Mouse (Mus musculus): ENCODE measurements at regions not wholly inside any gene's neighbourhood (a gene's known extent, or its start where the extent isn't known, plus 50 kb on each side); places are given as distances from the start of the nearest gene placed in this dataset.

- DNase-seq = no peak
- Histone ChIP-seq H3K27ac (ENCODE audit: control insufficient read depth, insufficient read depth, low read length) (no peak overlapping the region), H3K4me1 (replicated peaks; ENCODE audit: control insufficient read depth, insufficient read depth, low read length) (no peaks in the 10 kb centered on the region), H3K4me3 (ENCODE audit: control insufficient read depth, insufficient read depth, low read length) (no peak overlapping the region), H3K36me3 (ENCODE audit: control insufficient read depth, insufficient read depth, low read length) (no peaks in the 10 kb centered on the region), H3K27me3 (ENCODE audit: control insufficient read depth, insufficient read depth, low read length) (no peaks in the 10 kb centered on the region; the same call in 1 of the 2 replicates)
- 69% methylated on average over 4 of the region's 4 CpGs for whole genome bisulfite sequencing
- TF ChIP-seq CTCF (IDR thresholded peaks at IDR 0.05; ENCODE audit: borderline replicate concordance, control insufficient read depth, extremely low read depth, insufficient read depth, low read length, poor library complexity) (no peak), POLR2A (IDR thresholded peaks at IDR 0.05; ENCODE audit: control insufficient read depth, extremely low read depth, insufficient read depth, low read length, poor library complexity) (no peak)
Observed at GRCm38 (mm10) chr19:6684921-6685320, 142.1 kb upstream of the Slc22a12 start.

- Histone ChIP-seq H3K4me1 (replicated peaks; ENCODE audit: control insufficient read depth, insufficient read depth, low read length) (no peaks in the 10 kb centered on the region), H3K4me3 (ENCODE audit: control insufficient read depth, insufficient read depth, low read length) (no peak overlapping the region), H3K27me3 (ENCODE audit: control insufficient read depth, insufficient read depth, low read length) (no peaks in the 10 kb centered on the region), H3K36me3 (ENCODE audit: control insufficient read depth, insufficient read depth, low read length) (no peaks in the 10 kb centered on the region), H3K27ac (ENCODE audit: control insufficient read depth, insufficient read depth, low read length) (no peak overlapping the region)
- TF ChIP-seq CTCF (IDR thresholded peaks at IDR 0.05; ENCODE audit: borderline replicate concordance, control insufficient read depth, extremely low read depth, insufficient read depth, low read length, poor library complexity) (no peak), POLR2A (IDR thresholded peaks at IDR 0.05; ENCODE audit: control insufficient read depth, extremely low read depth, insufficient read depth, low read length, poor library complexity) (no peak)
- no peak for DNase-seq
- WGBS = 33% methylated on average over 12 of the region's 14 CpGs
Observed at GRCm38 (mm10) chr19:6679392-6680307, 136.8 kb upstream of the Slc22a12 start.

- Histone ChIP-seq H3K4me1 (replicated peaks; ENCODE audit: control insufficient read depth, insufficient read depth, low read length) (no peaks in the 10 kb centered on the region), H3K36me3 (ENCODE audit: control insufficient read depth, insufficient read depth, low read length) (no peaks in the 10 kb centered on the region), H3K27ac (ENCODE audit: control insufficient read depth, insufficient read depth, low read length) (no peak overlapping the region), H3K4me3 (ENCODE audit: control insufficient read depth, insufficient read depth, low read length) (no peak overlapping the region), H3K27me3 (ENCODE audit: control insufficient read depth, insufficient read depth, low read length) (no peaks in the 10 kb centered on the region)
- DNase-seq = no peak
- WGBS = 91% methylated on average over 12 of the region's 12 CpGs
- no peak for TF ChIP-seq POLR2A (IDR thresholded peaks at IDR 0.05; ENCODE audit: control insufficient read depth, extremely low read depth, insufficient read depth, low read length, poor library complexity)
- TF ChIP-seq CTCF (IDR thresholded peaks at IDR 0.05; ENCODE audit: borderline replicate concordance, control insufficient read depth, extremely low read depth, insufficient read depth, low read length, poor library complexity) = no peak
Observed at GRCm38 (mm10) chr19:6677511-6677910, 134.7 kb upstream of the Slc22a12 start.

GRCm38 (mm10) chr19:6675586-6675985, 132.8 kb upstream of the Slc22a12 start:
- Histone ChIP-seq H3K36me3 (ENCODE audit: control insufficient read depth, insufficient read depth, low read length) (no peaks in the 10 kb centered on the region), H3K4me3 (ENCODE audit: control insufficient read depth, insufficient read depth, low read length) (no peak overlapping the region), H3K27ac (ENCODE audit: control insufficient read depth, insufficient read depth, low read length) (no peak overlapping the region), H3K27me3 (ENCODE audit: control insufficient read depth, insufficient read depth, low read length) (no peaks in the 10 kb centered on the region), H3K4me1 (replicated peaks; ENCODE audit: control insufficient read depth, insufficient read depth, low read length) (peaks cover 1% of the 10 kb centered on the region)
- no peak for TF ChIP-seq CTCF (IDR thresholded peaks at IDR 0.05; ENCODE audit: borderline replicate concordance, control insufficient read depth, extremely low read depth, insufficient read depth, low read length, poor library complexity)
- no peak for TF ChIP-seq POLR2A (IDR thresholded peaks at IDR 0.05; ENCODE audit: control insufficient read depth, extremely low read depth, insufficient read depth, low read length, poor library complexity)
- 94% methylated on average over 3 of the region's 3 CpGs for WGBS
- no peak for DNase-seq

- DNase-seq = no peak
- Histone ChIP-seq H3K27me3 (ENCODE audit: control insufficient read depth, insufficient read depth, low read length) (no peaks in the 10 kb centered on the region), H3K36me3 (ENCODE audit: control insufficient read depth, insufficient read depth, low read length) (no peaks in the 10 kb centered on the region), H3K4me1 (replicated peaks; ENCODE audit: control insufficient read depth, insufficient read depth, low read length) (peaks cover 10% of the 10 kb centered on the region), H3K4me3 (ENCODE audit: control insufficient read depth, insufficient read depth, low read length) (no peak overlapping the region), H3K27ac (ENCODE audit: control insufficient read depth, insufficient read depth, low read length) (no peak overlapping the region)
- TF ChIP-seq POLR2A (IDR thresholded peaks at IDR 0.05; ENCODE audit: control insufficient read depth, extremely low read depth, insufficient read depth, low read length, poor library complexity) (no peak), CTCF (IDR thresholded peaks at IDR 0.05; ENCODE audit: borderline replicate concordance, control insufficient read depth, extremely low read depth, insufficient read depth, low read length, poor library complexity) (no peak)
- 91% methylated on average over 6 of the region's 6 CpGs for WGBS
Observed at GRCm38 (mm10) chr19:6671696-6672095, 128.9 kb upstream of the Slc22a12 start.

- DNase-seq = no peak
- Histone ChIP-seq H3K36me3 (ENCODE audit: control insufficient read depth, insufficient read depth, low read length) (no peaks in the 10 kb centered on the region), H3K27me3 (ENCODE audit: control insufficient read depth, insufficient read depth, low read length) (no peaks in the 10 kb centered on the region), H3K27ac (ENCODE audit: control insufficient read depth, insufficient read depth, low read length) (peak overlapping the region; percentile 37; the same call in 1 of the 2 replicates), H3K4me1 (replicated peaks; ENCODE audit: control insufficient read depth, insufficient read depth, low read length) (peaks cover 10% of the 10 kb centered on the region), H3K4me3 (ENCODE audit: control insufficient read depth, insufficient read depth, low read length) (no peak overlapping the region)
- WGBS = 9% methylated on average over 8 of the region's 8 CpGs
- TF ChIP-seq CTCF (IDR thresholded peaks at IDR 0.05; ENCODE audit: borderline replicate concordance, control insufficient read depth, extremely low read depth, insufficient read depth, low read length, poor library complexity) (no peak), POLR2A (IDR thresholded peaks at IDR 0.05; ENCODE audit: control insufficient read depth, extremely low read depth, insufficient read depth, low read length, poor library complexity) (no peak)
Observed at GRCm38 (mm10) chr19:6669881-6670280, 127.0 kb upstream of the Slc22a12 start.
